Mouse (Mus musculus): ENCODE data around the gene Tekt1. TPM values are rescaled to one million over a fixed set of nuclear protein-coding genes. Genes with fewer than 3 reads are reported as not detected.
"Not testable (repeated sequence)": the region's sequence is repeated elsewhere in the genome, so short reads cannot be mapped to it uniquely, and the experiment has no call there.

Gene Tekt1
- polyA plus RNA-seq, 1 experiment from 2014 or later: 10.4 TPM

GRCm38 (mm10) chr11:72353186-72353585 is 9.1 kb downstream of the Tekt1 start:
- Histone ChIP-seq H3K9me3 (replicated peaks; ENCODE audit: control insufficient read depth, low read length) (no peaks in the 10 kb centered on the region), H3K9ac (ENCODE audit: low read length) (no peak overlapping the region), H3K4me2 (ENCODE audit: low read length) (no peak overlapping the region), H3K27ac (ENCODE audit: low read depth, low read length) (no peak overlapping the region), H3K4me3 (ENCODE audit: low read depth, low read length) (no peak overlapping the region), H3K36me3 (ENCODE audit: control insufficient read depth, insufficient read depth, low read length) (no peaks in the 10 kb centered on the region), H3K27me3 (replicated peaks; ENCODE audit: control insufficient read depth, insufficient read depth, low read length) (no peaks in the 10 kb centered on the region), H3K4me1 (ENCODE audit: control insufficient read depth, insufficient read depth, low read length) (no peaks in the 10 kb centered on the region)
- DNase-seq (ENCODE audit: low spot score) (no peak), ATAC-seq (no peak)
- 80% methylated on average over 3 of the region's 3 CpGs for WGBS

- no peaks in the 10 kb centered on the region for H3K36me3 ChIP-seq (ENCODE audit: control insufficient read depth, insufficient read depth, low read length)
- H3K4me2 ChIP-seq (ENCODE audit: low read length): no peak overlapping the region
- H3K4me3 ChIP-seq (ENCODE audit: low read depth, low read length): no peak overlapping the region
- H3K9ac ChIP-seq (ENCODE audit: low read length): no peak overlapping the region
- no peaks in the 10 kb centered on the region for H3K9me3 ChIP-seq (replicated peaks; ENCODE audit: control insufficient read depth, low read length)
- DNase-seq (ENCODE audit: low spot score) (no peak), ATAC-seq (no peak)
- no peaks in the 10 kb centered on the region for H3K4me1 ChIP-seq (ENCODE audit: control insufficient read depth, insufficient read depth, low read length)
- no peak overlapping the region for H3K27ac ChIP-seq (ENCODE audit: low read depth, low read length)
- H3K27me3 ChIP-seq (replicated peaks; ENCODE audit: control insufficient read depth, insufficient read depth, low read length): no peaks in the 10 kb centered on the region
- 92% methylated on average over 1 of the region's 1 CpGs for WGBS
These were observed 10.0 kb downstream of the Tekt1 start for GRCm38 (mm10) chr11:72352272-72352671.

- Histone ChIP-seq H3K27ac (ENCODE audit: low read depth, low read length) (no peak overlapping the region), H3K9me3 (replicated peaks; ENCODE audit: control insufficient read depth, low read length) (no peaks in the 10 kb centered on the region), H3K36me3 (ENCODE audit: control insufficient read depth, insufficient read depth, low read length) (no peaks in the 10 kb centered on the region), H3K27me3 (replicated peaks; ENCODE audit: control insufficient read depth, insufficient read depth, low read length) (no peaks in the 10 kb centered on the region), H3K4me1 (ENCODE audit: control insufficient read depth, insufficient read depth, low read length) (no peaks in the 10 kb centered on the region), H3K9ac (ENCODE audit: low read length) (no peak overlapping the region), H3K4me3 (ENCODE audit: low read depth, low read length) (no peak overlapping the region), H3K4me2 (ENCODE audit: low read length) (no peak overlapping the region)
- ATAC-seq (no peak), DNase-seq (ENCODE audit: low spot score) (no peak)
- WGBS: 77% methylated on average over 4 of the region's 4 CpGs
These were observed 12.6 kb downstream of the Tekt1 start for GRCm38 (mm10) chr11:72349652-72350051.

- no peak for DNase-seq (ENCODE audit: low spot score)
- Histone ChIP-seq H3K4me2 (ENCODE audit: low read length) (no peak overlapping the region), H3K36me3 (ENCODE audit: control insufficient read depth, insufficient read depth, low read length) (no peaks in the 10 kb centered on the region), H3K27me3 (replicated peaks; ENCODE audit: control insufficient read depth, insufficient read depth, low read length) (no peaks in the 10 kb centered on the region), H3K9me3 (replicated peaks; ENCODE audit: control insufficient read depth, low read length) (no peaks in the 10 kb centered on the region), H3K4me1 (ENCODE audit: control insufficient read depth, insufficient read depth, low read length) (no peaks in the 10 kb centered on the region), H3K27ac (ENCODE audit: low read depth, low read length) (no peak overlapping the region), H3K4me3 (ENCODE audit: low read depth, low read length) (no peak overlapping the region), H3K9ac (ENCODE audit: low read length) (no peak overlapping the region)
- WGBS: 70% methylated on average over 8 of the region's 8 CpGs
- no peak for ATAC-seq
These were observed 13.2 kb downstream of the Tekt1 start for GRCm38 (mm10) chr11:72349016-72349415.

- no peaks in the 10 kb centered on the region for H3K9me3 ChIP-seq (replicated peaks; ENCODE audit: control insufficient read depth, low read length)
- no peak overlapping the region for H3K27ac ChIP-seq (ENCODE audit: low read depth, low read length)
- no peaks in the 10 kb centered on the region for H3K4me1 ChIP-seq (ENCODE audit: control insufficient read depth, insufficient read depth, low read length)
- no peak for ATAC-seq
- H3K9ac ChIP-seq (ENCODE audit: low read length): no peak overlapping the region
- no peak for DNase-seq (ENCODE audit: low spot score)
- no peaks in the 10 kb centered on the region for H3K36me3 ChIP-seq (ENCODE audit: control insufficient read depth, insufficient read depth, low read length)
- no peaks in the 10 kb centered on the region for H3K27me3 ChIP-seq (replicated peaks; ENCODE audit: control insufficient read depth, insufficient read depth, low read length)
- H3K4me3 ChIP-seq (ENCODE audit: low read depth, low read length): no peak overlapping the region
- 66% methylated on average over 10 of the region's 10 CpGs for WGBS
- no peak overlapping the region for H3K4me2 ChIP-seq (ENCODE audit: low read length)
These were observed 13.7 kb downstream of the Tekt1 start for GRCm38 (mm10) chr11:72348563-72348962.

- Histone ChIP-seq H3K4me1 (ENCODE audit: control insufficient read depth, insufficient read depth, low read length) (no peaks in the 10 kb centered on the region), H3K9me3 (replicated peaks; ENCODE audit: control insufficient read depth, low read length) (no peaks in the 10 kb centered on the region), H3K27ac (ENCODE audit: low read depth, low read length) (no peak overlapping the region), H3K4me3 (ENCODE audit: low read depth, low read length) (no peak overlapping the region), H3K36me3 (ENCODE audit: control insufficient read depth, insufficient read depth, low read length) (no peaks in the 10 kb centered on the region), H3K27me3 (replicated peaks; ENCODE audit: control insufficient read depth, insufficient read depth, low read length) (no peaks in the 10 kb centered on the region), H3K4me2 (ENCODE audit: low read length) (no peak overlapping the region), H3K9ac (ENCODE audit: low read length) (no peak overlapping the region)
- no peak for DNase-seq (ENCODE audit: low spot score)
- ATAC-seq: no peak
- 93% methylated on average over 11 of the region's 11 CpGs for WGBS
These were observed 17.8 kb downstream of the Tekt1 start for GRCm38 (mm10) chr11:72344486-72344885.

GRCm38 (mm10) chr11:72343904-72344303 is 18.3 kb downstream of the Tekt1 start:
- no peaks in the 10 kb centered on the region for H3K9me3 ChIP-seq (replicated peaks; ENCODE audit: control insufficient read depth, low read length)
- H3K36me3 ChIP-seq (ENCODE audit: control insufficient read depth, insufficient read depth, low read length): no peaks in the 10 kb centered on the region
- no peaks in the 10 kb centered on the region for H3K27me3 ChIP-seq (replicated peaks; ENCODE audit: control insufficient read depth, insufficient read depth, low read length)
- H3K4me3 ChIP-seq (ENCODE audit: low read depth, low read length): no peak overlapping the region
- DNase-seq (ENCODE audit: low spot score) (peak; percentile 54), ATAC-seq (no peak)
- H3K27ac ChIP-seq (ENCODE audit: low read depth, low read length): no peak overlapping the region
- no peaks in the 10 kb centered on the region for H3K4me1 ChIP-seq (ENCODE audit: control insufficient read depth, insufficient read depth, low read length)
- H3K4me2 ChIP-seq (ENCODE audit: low read length): no peak overlapping the region
- H3K9ac ChIP-seq (ENCODE audit: low read length): no peak overlapping the region
- 26% methylated on average over 8 of the region's 8 CpGs for WGBS

- not testable (repeated sequence) for H3K9me3 ChIP-seq (replicated peaks; ENCODE audit: control insufficient read depth, low read length); H3K27ac ChIP-seq (ENCODE audit: low read depth, low read length); H3K4me2 ChIP-seq (ENCODE audit: low read length); H3K9ac ChIP-seq (ENCODE audit: low read length); ATAC-seq; H3K27me3 ChIP-seq (replicated peaks; ENCODE audit: control insufficient read depth, insufficient read depth, low read length); H3K36me3 ChIP-seq (ENCODE audit: control insufficient read depth, insufficient read depth, low read length); DNase-seq (ENCODE audit: low spot score); H3K4me3 ChIP-seq (ENCODE audit: low read depth, low read length); H3K4me1 ChIP-seq (ENCODE audit: control insufficient read depth, insufficient read depth, low read length)
- WGBS: 92% methylated on average over 5 of the region's 5 CpGs
These were observed 19.0 kb downstream of the Tekt1 start for GRCm38 (mm10) chr11:72343238-72343625.

- Histone ChIP-seq H3K4me1 (ENCODE audit: control insufficient read depth, insufficient read depth, low read length) (peaks cover 6% of the 10 kb centered on the region), H3K36me3 (ENCODE audit: control insufficient read depth, insufficient read depth, low read length) (no peaks in the 10 kb centered on the region), H3K9ac (ENCODE audit: low read length) (no peak overlapping the region), H3K4me2 (ENCODE audit: low read length) (no peak overlapping the region), H3K9me3 (replicated peaks; ENCODE audit: control insufficient read depth, low read length) (no peaks in the 10 kb centered on the region), H3K27me3 (replicated peaks; ENCODE audit: control insufficient read depth, insufficient read depth, low read length) (no peaks in the 10 kb centered on the region), H3K27ac (ENCODE audit: low read depth, low read length) (no peak overlapping the region), H3K4me3 (ENCODE audit: low read depth, low read length) (no peak overlapping the region)
- WGBS: 13% methylated on average over 7 of the region's 7 CpGs
- peak; percentile 81 for ATAC-seq
- DNase-seq (ENCODE audit: low spot score): peak; percentile 87
These were observed 19.5 kb downstream of the Tekt1 start for GRCm38 (mm10) chr11:72342549-72343237.
